Mouse (Mus musculus): ENCODE measurements around the gene Gpc1.

Gene Gpc1

DNA sequence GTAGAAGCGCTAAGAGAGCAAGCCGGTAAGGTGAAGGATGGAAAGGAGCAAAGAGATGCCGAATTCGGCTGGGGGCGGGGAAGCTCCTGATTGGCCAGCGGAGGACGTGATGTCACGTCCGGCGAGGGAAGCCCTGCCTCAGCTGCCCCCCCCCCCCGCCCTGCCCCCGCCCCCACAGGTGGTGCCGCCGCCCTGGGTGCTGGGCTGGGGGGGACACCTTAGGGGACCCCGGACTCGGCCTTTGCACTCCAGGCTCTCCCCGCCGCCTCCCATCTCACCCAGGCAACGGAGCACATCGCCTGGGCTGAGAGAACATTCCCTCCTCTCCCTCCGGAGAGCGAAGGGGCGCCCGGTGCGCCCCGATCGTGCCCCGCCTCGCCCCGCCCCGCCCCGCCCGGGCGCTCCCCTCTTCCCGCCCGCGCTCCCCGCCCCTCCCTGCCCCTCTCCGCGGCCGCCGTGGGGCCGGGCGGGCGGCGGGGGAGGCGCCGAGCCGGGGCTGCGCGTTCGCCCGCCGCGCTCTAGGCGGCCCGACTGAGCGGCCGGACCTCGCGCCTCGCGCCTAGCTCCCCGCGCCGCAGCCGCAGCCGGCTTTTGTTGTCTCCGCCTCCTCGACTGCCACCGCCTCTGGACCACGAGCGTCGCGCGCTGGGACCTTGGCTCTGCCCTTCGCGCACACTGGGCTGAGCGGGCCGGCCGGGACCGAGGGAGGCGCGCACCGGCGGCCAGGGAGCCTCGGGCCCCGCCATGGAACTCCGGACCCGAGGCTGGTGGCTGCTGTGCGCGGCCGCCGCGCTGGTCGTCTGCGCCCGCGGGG lies at the start of gene Gpc1:
Gpc1 (plus strand) TSS at position 458 of the 814 bp plus-strand sequence.
- peak; percentile 59 for ATAC-seq (ENCODE audit: insufficient number of reproducible peaks, low FRiP score, low TSS enrichment)

DNA sequence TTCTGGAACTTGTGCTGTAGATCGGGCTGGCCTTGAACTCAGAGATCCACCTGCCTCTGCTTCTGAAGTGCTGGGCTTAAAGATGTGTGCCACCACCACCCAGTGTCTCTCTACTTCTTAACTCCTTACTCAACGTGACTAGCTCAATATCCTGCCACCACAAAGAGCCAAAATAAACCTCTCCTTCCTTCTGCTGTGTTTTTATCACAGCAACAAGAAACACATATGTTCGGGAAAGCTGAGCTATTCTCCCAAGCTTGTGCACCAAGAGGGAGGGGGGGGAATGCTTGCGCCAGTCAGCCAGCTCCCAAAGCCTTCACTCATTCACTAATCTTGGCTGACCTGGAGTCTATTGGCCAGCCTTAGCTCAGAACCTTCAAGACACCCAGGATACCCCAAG lies 49.6 kb upstream of the Gpc1 start:
- ATAC-seq (ENCODE audit: insufficient number of reproducible peaks, low FRiP score, low TSS enrichment) = no peak

DNA sequence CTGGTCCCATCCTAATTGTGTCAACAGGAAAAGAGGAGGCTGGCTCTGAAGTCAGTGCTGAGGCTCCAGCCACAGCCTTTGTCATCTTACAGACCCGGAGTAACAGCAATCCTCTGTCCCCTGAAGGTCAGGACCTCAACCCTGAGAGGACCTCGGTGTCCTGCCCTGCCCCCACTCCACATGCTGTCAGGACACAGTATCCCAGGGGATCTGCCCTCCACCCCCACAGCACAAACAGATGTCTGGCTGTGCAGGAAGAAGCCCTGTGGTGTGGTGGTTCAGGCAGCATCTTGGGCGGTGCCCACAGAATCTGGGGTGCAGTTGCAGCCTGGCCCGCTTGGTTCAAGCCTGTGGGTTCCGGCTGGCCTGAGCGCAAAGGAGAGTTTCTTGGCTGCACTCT lies 48.9 kb upstream of the Gpc1 start:
- no peak for ATAC-seq (ENCODE audit: insufficient number of reproducible peaks, low FRiP score, low TSS enrichment)

DNA sequence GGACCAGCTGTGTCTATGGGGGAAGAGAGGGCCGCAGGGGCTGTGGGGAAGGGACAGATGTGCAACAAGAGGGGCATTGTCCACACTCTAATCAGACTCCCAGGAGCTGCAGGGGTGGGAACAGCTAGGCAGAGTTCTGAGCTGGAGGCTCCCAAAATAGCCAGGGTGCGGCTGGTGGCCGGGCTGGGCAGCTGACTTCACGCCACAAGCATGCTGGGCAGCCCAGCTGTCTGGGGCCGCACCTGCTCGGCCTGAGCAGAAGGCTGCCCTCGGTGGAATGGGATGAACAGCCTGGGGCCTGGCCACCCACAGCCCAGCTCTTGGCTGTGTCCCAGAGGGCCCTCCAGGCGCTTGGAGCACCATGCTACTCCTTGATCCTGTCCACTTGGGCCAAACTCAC lies 44.2 kb upstream of the Gpc1 start:
- ATAC-seq (ENCODE audit: insufficient number of reproducible peaks, low FRiP score, low TSS enrichment) = no peak

DNA sequence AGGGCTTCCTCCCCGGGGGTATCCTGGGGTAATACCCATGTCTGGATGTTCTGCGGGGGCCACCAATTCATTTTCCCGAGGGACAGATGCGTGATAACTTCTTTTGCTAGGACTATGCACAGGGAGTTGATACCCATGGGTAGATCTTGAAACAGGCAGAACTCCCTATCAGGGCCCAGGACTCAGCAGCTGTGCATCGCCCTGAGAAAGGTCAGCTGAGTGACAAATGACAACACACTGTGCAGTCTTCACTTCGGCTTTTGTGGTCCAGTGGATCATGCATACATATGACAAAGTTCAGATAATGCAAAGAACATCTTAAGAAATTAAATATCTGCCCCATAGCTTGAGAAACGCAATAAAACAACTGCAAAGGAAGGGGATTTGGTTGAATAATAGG lies 43.4 kb upstream of the Gpc1 start:
- ATAC-seq (ENCODE audit: insufficient number of reproducible peaks, low FRiP score, low TSS enrichment) = no peak

DNA sequence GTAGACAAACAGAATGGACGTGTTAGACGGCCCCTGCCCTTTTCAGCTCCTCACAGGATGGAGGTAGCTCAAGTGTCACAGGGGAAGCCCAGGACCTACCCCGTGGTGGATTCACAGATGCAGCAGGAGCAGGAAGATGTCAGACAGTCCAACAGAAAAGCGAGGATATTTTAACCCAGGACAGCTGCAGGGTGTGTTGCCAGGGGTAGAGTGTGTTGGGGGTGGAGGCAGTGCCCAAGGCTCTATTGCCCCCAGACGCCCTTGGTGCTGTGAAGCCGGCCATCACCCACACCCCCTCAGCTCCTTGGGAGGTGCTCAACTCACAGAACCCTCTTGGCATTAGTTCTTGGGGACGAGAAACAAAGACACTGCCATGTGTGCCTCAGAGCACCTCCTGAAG lies 40.8 kb upstream of the Gpc1 start:
- ATAC-seq (ENCODE audit: insufficient number of reproducible peaks, low FRiP score, low TSS enrichment) = no peak

DNA sequence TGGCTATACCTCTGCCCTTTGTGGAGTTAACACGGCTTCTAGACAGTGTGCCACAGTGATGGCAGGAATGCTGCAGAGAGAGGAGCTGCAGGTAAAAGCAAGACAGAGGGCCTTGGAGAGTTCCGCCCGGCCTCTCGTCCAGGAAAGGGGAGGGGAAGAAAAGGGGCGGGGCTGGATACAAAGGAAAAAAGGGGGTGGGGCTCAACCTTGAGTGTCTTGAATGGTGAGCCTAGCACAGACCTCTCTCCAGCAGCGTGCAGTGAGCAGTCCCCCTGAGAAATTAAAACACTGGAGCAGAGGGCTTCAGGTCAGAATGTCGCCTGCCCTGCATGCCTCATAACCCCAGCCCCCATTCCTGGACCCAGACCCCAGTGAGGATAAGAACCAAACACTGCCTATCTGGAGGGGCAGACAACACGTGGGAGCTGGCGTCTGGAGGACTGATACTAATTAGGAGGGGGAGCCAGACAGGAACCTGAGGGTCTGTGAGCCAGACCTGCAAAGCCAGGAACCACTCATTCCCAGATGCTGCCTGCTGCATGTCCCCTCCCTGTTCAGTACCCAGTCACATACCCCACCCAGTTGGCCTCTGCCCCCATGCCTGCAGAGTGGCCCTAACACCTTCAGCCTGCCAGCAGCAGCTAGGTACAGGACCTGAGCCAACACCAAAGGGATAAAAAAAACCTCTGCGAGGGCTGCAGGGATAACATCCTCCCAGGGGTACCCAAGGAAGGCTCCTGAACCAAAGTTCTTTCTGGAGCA lies 40.2 kb upstream of the Gpc1 start:
- no peak for ATAC-seq (ENCODE audit: insufficient number of reproducible peaks, low FRiP score, low TSS enrichment)

DNA sequence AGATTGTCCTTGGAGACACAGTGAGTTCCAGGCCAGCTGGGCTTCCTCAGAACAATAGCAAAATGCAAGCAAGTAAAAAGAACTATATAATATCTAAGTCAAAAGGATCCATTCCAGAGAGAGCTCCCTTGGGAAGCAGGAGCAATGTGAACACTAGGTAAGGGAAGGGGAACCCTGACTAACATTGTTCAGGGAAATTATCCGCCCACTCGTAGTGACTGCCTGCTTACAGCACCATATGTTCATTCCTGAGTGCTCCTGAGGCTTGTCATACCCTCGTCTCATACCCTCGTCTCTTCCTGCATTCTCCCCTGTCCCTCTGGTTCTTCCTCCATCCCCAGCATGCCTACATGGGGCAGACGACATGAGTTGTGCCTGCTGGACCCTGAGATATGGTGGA lies 37.7 kb upstream of the Gpc1 start:
- no peak for ATAC-seq (ENCODE audit: insufficient number of reproducible peaks, low FRiP score, low TSS enrichment)

DNA sequence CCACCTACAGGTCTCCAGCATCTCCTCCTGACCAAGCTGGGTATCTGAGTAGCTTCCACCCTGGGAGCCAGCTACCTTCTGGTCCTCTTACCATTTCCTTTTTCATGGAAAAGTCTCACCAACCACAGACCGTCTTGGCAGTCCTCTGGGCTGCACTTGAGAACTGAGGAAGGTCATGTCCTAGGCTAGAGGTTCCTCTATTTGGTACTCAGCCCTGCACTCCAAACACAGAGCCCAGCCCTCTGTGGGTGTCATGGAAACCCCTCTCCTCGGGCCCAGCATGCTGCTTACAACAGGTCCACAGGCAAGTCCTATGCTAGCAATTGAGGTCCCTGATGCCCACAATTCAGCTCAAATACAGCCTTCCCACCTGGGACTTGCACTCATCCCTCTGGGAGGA lies 33.0 kb upstream of the Gpc1 start:
- no peak for ATAC-seq (ENCODE audit: insufficient number of reproducible peaks, low FRiP score, low TSS enrichment)

DNA sequence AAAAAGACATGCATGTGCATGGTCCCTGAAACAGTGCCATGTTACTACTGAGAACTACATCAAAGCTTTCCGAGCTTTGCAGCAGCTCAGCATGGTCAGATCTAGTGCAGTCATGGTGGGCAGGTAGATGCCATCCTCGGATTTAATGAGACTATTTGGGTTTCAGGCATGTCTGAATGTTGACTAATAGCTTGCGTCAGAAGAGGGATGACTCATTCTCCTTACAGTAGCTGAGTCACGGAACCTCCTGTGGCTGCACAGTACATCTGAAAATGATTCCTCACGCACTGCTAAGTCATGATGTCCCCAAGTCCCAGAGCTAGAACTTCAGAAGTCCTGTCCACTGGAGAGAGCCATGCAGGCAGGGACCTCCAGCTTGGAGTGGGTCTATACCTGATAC lies 31.8 kb upstream of the Gpc1 start:
- ATAC-seq (ENCODE audit: insufficient number of reproducible peaks, low FRiP score, low TSS enrichment) = no peak

DNA sequence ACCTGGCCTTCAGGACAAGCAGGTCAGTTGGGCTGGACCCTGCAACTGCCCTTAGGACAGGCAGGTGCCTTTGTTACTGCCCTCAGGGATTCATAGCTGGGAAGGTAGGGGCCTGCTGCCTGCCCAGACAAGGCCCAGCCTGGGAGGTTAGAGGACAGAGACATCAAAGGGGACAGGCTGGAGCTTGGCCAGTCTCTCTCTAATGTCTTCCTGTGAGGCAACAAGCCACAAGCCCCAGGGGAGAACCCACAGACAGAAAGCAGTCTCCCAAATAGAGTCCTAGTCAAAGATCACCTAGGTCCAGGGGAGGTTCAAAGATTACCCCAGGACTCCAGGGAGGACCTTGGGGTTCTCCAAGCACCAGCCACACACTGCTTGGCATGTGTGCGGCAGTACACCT lies 29.1 kb upstream of the Gpc1 start:
- ATAC-seq (ENCODE audit: insufficient number of reproducible peaks, low FRiP score, low TSS enrichment) = no peak

DNA sequence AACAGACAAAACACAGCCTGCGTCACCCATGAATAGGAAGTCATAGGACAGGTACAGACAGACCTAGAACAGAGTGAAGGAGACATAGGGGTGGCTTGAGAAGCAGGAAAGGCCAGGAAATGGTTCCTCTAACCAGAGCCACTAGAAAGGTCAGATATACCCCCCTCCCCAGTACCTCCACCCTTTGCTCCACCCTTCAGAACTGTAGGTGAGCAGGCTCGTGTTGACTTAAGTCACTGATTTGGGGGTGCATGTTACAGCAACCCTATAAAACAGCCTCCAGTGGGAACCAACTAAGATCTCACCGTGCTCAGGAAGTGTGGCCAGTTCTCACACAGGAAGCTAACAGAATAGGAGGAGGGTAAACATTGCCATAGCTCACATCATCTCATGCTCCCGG lies 28.1 kb upstream of the Gpc1 start:
- no peak for ATAC-seq (ENCODE audit: insufficient number of reproducible peaks, low FRiP score, low TSS enrichment)

DNA sequence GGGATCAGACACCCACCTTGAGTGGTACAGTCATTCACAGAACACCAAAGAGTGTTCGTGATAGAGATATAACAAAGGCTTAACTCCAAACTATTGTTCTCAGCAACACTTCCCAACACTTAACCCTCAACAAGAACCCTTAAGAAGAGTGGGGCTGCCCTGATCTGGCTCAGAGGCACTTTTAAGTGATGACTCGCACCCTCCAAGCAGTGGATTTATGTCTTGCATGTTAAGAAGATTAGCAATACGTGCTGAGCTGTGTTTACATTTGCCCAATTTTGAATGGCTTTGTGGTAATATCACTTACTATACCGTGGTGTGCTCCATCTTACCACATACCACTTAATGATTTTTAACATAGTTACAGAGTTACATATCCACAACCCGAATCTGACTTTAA lies 26.3 kb upstream of the Gpc1 start:
- ATAC-seq (ENCODE audit: insufficient number of reproducible peaks, low FRiP score, low TSS enrichment) = no peak

DNA sequence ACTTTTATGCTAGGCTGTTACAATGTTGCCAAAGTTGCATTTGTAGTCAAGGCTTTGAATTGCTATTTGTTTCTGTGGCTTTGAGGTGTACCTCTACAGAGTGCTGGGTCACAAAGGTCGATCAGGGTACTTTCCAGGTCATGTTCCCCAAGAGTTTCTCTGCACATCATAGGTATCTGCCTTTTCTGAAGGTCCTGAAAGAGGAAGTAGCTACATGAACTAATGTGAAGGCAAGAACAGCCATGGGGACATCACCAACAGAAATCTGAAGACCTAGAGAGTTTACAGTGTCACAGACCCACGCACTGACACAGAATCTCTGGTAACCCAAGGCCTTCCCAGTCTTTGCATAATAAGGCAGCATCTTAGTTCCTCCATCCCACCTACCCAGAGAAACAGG lies 25.6 kb upstream of the Gpc1 start:
- no peak for ATAC-seq (ENCODE audit: insufficient number of reproducible peaks, low FRiP score, low TSS enrichment)

DNA sequence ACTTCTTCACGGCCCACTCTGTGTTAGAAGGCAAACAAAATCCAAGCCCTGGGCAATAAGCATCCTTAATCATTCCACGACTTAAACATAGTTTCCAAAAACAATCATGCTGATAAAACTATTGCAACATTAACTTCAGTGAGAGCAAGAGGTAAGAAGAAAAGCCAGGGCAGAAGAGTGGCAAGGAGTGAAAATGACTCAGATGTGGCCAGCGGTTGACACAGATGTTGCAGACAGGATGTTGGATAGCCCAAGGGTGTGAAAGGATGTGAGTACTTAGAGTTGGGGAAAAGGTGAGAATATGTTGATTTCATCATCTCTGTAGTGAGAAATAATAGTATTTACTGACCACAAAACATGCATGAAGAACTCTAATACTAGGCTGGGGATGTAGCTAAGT lies 24.7 kb upstream of the Gpc1 start:
- ATAC-seq (ENCODE audit: insufficient number of reproducible peaks, low FRiP score, low TSS enrichment) = no peak

DNA sequence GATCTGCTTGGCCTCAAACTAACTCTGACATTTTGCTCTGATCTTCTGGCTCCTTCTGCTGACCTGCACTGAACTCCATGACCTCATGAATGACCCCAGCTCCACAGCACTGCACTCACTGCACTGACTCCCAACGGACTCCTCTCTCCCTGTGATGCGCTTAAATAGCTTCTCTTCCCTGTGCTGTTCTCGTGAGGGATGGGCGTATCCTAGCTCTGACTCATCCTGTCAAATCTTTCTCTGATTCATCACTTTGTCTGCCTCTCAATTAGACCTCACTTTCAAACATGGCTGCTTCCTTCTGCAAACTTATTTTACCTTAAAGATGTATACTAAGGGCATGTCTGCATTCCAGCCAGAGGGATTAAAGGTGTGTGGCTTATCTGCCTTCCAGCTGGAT lies 21.8 kb upstream of the Gpc1 start:
- ATAC-seq (ENCODE audit: insufficient number of reproducible peaks, low FRiP score, low TSS enrichment) = no peak

DNA sequence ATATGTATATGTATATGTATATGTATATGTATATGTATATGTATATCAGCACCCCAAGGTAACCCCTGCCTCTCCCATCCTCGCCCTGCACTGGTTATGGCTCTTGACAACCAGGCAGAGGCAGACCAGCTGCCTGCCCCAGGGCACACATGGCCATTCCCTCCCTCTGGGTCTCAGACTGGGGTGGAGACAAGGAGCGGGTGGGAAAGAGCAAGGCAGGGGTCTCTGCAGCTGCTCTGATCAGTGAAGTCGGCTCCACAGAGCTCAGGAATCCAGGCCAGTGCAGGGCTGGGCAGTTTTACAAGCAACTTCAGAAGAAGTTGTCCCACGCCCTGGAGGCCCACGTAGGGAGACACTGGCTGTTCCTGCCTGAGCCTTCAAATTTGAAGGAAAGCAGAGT lies 17.1 kb upstream of the Gpc1 start:
- no peak for ATAC-seq (ENCODE audit: insufficient number of reproducible peaks, low FRiP score, low TSS enrichment)

DNA sequence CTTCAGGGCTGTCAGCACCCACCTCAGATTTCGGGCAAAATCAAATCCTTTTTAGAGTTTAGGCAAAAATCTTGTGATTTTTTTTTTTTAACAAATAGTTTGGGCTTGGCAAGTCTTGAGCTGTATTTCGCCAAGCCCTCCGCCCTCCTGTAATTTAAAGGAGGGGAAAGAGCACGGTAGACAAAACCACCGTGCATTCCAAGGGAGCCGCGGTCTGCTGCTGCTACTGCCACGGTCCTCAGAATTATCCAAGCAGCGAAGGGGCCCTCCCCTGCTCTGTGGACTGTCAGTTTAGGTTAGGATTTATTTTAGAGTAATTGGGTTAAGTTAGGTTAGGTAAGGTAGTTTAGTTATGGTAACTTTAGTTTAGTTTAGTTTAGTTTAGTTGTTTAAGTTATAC lies 16.3 kb upstream of the Gpc1 start:
- no peak for ATAC-seq (ENCODE audit: insufficient number of reproducible peaks, low FRiP score, low TSS enrichment)

DNA sequence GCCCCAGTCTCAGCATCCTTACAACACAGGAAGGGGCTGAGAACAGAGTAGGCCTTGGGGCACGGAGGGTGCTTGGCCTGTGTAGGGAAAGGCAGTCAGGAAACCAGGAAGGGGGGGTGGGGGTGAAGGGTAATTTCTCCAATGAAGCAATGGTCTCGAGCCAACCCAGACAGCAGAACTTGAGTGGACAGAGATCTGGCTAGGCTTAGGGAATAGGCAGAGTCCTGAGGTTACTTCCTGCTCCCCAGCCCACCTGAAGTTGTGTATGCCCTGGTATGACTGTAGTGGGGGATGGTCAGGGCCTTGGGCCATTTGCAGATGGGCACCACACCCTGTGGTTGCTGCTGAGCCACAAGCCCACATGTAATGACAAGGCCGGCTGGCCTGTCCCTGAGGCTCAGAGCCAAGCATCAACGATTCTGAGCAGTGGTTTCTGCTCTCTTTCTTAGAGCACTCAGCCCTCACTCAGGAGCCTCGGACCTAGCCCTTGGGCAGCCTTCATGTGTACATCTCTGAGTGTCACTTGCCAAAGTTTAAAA lies 15.6 kb upstream of the Gpc1 start:
- no peak for ATAC-seq (ENCODE audit: insufficient number of reproducible peaks, low FRiP score, low TSS enrichment)

DNA sequence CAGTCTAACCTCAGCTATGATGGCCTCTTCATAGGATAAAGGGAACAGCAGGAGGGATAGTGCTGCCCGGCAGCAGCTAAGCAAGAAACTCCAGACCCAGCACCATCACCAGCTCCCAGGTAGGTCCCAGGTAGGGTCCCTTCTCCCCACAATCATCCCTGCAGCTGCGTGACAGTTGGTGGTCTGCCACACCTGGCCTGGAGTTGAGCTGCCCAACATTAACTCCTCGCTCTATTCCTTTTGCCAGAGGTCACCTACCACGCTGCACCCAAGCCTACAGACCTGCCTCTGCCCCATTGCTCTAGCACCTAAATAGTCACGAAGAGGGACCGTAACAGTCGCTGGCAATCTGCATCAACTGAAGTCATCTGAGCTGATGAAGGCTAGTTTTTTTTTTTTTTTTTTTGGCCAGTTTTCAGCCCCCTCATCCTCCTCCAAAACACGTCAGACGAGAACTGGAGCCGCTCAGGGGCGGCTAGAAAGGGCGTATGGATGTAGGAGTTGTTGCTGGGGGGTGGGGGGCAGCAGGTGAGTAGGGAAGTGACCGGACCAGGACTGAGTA lies 738 bp upstream of the Gpc1 start:
- ATAC-seq (ENCODE audit: insufficient number of reproducible peaks, low FRiP score, low TSS enrichment) = peak; percentile 2; the same call in 1 of the 2 replicates
